Mouse (Mus musculus): ENCODE results near the gene Gramd1b.

Gene Gramd1b

DNA sequence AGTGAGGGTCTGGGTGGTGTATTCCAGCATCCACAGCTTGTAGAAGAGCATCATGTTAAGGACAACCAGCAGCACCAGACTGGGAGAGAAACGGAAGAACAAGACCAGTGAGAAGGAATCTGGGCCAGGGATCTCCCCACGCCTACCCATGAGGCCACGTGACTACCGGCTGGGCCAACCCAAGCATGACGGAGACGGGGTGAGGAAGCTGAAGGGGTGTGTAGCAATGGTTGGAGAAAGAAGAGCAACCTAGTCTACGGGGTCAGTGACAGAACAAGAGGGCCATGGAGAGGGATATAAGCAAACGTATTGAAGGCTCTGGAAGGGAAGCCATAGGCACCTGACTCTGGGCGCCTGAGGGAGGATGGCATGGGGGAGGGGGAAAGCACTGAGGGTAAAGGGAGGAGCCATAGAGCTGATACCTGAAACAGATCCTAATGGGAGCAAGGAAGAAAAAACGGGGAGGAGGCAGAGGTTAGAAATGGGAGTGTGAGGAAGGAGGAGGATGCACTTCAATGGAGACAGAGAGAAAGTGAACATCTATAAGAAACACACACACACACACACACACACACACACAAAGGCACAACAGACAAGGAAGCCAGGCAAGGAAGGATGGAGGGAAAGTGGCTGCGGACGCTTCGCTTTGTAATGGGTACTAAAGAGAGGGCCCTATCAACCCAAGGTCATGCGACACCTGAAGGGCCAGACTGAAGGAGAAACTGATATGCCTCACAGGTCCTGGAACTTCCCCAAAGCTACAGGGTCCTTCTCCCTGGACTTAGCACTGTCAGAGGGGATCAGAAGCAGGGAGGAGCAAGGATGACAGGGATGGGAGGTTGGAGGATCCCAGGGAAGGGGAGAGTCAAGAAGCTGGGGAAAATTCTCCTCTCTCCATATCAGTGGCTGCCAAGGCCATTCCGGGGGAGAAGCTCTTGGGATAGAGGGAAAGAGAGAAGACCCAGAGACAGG lies 230.9 kb downstream of the Gramd1b start:
- no peak for DNase-seq

GRCm38 (mm10) chr9:40299323-40299722 lies 231.9 kb downstream of the Gramd1b start:
- DNase-seq = no peak

- DNase-seq = no peak
Measured at GRCm38 (mm10) chr9:40297969-40298368, 233.2 kb downstream of the Gramd1b start.

DNA sequence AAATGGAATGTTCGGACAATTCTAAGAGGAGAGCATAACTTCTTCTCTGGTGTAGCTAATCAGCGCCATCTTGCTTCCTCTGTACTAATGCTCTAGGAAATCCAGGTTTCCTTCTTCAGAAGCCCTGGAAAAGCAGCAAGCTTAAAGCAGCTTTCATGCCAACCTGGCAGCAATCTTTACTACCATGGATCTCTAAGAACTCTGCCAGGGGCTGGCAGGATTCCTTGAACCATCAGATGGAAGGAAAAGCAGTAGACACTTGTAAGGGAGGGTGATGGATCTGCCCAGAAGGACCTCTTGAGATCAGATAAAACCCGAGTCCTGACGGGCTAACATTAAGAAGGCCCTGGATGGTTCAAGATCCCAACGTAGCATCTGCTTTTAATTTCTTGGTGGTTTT lies 234.9 kb downstream of the Gramd1b start:
- no peak for DNase-seq

GRCm38 (mm10) chr9:40294866-40295265 lies 236.3 kb downstream of the Gramd1b start:
- DNase-seq = no peak

- no peak for DNase-seq
Measured at GRCm38 (mm10) chr9:40294210-40294609, 237.0 kb downstream of the Gramd1b start.

DNA sequence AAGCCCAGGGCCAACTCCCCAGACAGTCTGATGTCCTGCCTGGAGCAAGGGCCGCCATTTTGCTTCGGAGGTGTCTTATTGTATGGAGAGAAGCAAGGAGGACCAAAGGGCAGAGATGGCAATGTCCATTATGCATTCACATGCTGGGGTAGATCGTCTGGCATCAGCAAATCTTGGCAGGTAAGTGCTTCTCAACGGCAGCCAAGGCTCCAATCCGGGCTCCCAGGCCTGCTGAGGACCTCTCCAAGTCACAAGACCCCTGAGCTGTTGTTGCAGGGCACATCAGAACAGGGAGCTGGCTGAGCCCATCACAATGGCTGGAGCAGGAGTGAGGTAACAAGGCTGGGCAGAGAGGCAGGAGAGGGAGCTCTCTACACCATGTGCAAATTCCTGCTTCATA lies 237.4 kb downstream of the Gramd1b start:
- DNase-seq = no peak

DNA sequence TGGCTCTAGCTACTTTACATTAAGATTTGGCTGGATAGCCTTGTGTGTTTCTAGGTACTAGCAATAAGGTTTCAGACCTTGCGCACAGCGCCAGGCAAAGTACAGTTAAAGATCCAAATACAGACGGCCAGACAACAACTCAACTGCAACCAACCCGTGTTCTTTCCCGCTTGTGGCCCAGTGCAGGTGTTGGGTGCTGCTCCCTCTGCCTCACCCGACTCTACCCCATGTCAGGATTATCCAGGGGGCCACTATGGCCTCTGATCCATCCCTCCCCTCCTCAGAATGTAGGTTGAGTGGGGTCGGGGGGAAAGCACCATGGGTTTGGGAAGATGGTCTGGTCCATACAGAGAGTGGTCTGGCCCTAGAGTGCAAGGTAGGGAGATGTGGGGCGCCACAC lies 237.9 kb downstream of the Gramd1b start:
- no peak for DNase-seq

DNA sequence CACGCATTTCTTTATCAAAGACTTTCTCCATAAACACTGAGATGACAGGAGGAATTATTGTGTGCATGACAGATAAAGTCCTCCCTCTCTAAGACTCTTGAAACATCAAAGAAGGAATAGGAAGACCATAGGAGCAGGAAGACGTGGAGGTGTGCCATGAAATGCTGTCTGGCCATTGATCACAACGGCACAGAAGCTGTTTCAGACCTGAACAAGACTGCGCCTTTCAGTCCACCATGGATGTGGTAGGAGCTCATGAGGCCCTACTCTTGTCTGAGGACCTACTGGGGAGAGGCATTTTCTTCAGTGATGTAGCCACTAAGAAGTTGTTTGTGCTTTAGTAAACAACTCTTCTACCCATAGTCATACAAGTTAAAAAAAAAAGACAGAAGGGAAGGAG lies 238.7 kb downstream of the Gramd1b start:
- no peak for DNase-seq

DNA sequence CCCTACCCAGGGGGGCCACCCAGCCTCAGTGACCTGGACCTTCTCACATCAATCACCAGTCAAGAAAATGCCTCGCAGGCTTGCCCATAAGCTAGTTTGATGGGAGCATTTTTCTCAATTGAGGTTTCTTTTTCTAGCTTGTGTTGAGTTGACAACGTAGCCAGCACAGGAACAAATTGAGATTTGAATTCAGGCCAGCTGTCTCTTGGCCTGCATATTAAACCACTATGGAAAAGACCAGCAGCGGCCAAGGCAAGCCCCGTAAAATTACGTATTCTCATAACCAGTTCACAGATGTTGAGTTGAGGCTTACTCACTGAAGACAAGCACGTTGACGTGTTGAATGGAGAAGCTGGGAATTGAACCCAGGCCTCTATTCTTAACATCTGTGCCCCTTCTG lies 248.2 kb downstream of the Gramd1b start:
- DNase-seq = no peak

DNA sequence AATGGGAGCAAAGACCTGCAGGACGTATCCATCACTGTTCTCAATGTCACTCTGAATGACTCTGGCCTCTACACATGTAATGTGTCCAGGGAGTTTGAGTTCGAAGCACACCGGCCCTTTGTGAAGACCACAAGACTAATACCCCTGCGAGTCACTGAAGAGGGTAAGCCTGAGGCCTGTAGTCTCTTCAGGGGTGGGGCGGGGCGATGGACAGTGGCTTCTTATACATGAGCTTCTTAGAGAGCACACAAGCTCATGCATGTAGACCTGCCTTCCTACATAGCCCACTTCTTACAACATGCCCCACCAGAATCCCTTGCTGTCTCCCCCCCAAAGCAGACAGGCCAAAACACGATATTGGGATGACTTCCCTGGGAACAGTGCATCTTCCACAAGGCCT lies 251.7 kb downstream of the Gramd1b start:
- no peak for DNase-seq

DNA sequence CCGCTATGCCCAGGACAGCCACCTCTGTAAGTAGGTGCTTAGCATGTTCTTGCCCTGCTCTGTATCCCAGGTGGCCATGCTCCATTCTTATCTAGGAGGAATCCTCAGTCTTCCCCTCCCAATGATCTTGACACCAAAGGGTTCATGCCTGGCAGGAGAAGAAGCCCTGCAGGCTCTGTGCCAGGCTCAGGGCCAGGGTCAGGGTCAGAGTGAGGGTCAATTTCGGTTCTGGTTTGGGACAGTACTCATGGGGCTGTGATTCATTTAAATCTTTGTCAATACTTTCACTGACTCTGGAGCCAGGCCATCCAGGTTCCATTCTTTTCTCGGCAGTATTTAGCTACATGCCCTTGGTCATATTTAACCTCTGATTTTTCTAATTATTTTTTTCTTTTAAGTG lies 253.5 kb downstream of the Gramd1b start:
- DNase-seq = no peak

- no peak for DNase-seq
Measured at GRCm38 (mm10) chr9:40275904-40276303, 255.3 kb downstream of the Gramd1b start.

- no peak for DNase-seq
Measured at GRCm38 (mm10) chr9:40272822-40273221, 258.4 kb downstream of the Gramd1b start.

- DNase-seq = no peak
Measured at GRCm38 (mm10) chr9:40271075-40271474, 260.1 kb downstream of the Gramd1b start.

DNA sequence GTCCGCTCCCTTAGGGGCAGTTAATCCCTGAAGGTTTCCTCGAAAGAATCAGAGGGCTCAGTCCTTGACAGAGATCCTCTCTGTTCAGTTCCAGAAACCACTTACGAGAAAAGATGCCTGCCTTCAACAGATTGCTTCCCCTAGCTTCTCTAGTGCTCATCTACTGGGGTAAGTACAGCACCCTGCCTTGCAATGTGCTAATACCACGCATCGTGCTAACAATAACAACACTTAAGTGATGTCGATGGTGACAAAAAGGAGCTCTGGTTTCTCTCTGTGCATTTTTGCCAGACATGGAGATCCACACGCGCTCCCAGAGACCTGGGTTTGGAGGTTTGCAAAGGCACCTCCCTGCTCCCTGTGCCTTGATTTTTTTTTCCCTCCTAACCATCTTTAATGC lies 261.3 kb downstream of the Gramd1b start:
- DNase-seq = no peak

- no peak for DNase-seq
Measured at GRCm38 (mm10) chr9:40269103-40269861, 261.9 kb downstream of the Gramd1b start, which contains the start of gene Scn3b. Scn3b (plus strand) TSS chr9:40269217.

DNA sequence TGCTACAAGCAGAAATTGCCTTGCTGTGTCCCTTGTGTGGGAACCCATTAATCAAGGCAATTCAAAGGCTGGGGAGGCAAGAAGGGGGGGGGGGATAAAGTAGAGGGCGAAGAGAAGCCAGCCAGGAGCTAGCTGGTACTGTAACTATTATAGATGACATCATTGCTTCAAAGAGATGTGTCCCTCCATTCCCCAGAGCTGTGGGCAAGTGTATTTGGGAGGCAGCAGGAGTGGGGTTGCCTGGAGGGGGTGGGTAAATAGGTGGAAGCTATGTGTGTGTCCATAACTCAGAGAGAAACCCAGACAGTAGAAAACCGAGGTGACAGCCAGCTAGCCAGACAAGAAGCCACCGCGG lies 262.5 kb downstream of the Gramd1b start:
- DNase-seq = no peak

GRCm38 (mm10) chr9:40268040-40268747 lies 263.0 kb downstream of the Gramd1b start:
- no peak for DNase-seq

GRCm38 (mm10) chr9:40263874-40264273 lies 267.3 kb downstream of the Gramd1b start:
- no peak for DNase-seq

DNA sequence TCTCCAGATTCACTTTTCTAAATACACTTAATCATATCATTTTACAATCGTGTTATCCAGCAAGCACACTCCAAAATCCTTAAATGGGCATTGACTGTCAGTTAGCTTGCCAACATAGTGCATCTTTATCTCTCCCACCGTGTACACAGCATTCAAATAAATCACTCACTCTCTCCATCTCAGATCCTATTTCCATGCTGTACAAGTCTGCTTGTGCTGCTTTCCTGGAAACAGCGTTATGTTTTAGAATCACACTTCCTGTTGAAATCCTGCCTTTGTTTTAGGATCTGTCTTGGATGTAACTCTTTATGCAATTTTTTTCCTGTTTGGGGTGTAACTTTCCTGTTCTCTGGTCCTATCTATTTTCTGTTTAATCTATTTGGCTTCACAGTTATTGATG lies 278.7 kb downstream of the Gramd1b start:
- no peak for DNase-seq

DNA sequence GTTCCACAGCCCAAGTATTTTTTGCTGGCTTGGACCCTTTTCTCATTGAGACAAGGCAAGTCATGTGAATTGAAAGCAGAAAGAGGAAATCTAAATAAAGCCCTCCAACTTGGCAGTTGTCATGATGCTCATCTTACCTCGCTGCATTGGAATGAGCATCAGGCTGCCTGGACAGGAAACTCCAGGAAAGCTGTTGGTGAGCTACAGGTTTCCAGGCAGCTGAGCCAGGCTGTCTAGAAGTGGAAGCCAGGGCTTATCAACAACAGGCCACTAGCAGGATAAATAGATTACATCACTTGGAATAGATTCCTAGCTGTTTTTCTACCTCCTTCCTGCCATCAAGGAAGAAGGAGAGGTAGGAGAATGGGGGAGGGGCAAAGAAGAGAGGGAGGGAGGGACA lies 282.1 kb downstream of the Gramd1b start:
- no peak for DNase-seq

DNA sequence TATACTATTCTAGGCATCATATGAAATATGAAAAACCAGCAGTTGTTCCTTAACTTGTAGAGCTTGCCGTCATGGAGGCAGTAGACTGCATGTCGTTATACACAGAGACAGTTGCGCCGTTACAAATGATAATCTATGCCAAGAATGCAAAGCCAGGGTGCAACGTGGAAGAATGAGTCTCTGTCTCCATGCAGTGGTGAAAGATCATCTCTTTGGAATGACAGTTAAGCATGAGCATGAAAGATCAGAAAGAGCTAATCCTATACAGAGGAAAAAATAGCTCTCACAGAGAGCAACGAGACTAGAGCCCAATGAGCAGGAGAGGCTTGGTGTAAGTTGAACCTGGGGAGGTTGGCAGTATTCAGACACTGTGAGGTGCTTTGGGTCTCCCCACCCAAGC lies 284.5 kb downstream of the Gramd1b start:
- DNase-seq = no peak

All from B cell, adult 2 months (primary cell).